Mouse (Mus musculus) ovary, adult 2 months (tissue): Measurements from ENCODE around the gene Gm8237. TPM values are rescaled to one million over a fixed set of nuclear protein-coding genes. Genes with fewer than 3 reads are reported as not detected.

Experiments used
- polyA plus RNA-seq: library from polyadenylated mRNA; depleted of rRNA; stranded (reverse); fragments of >200 nt; gene quantifications from 2 replicates; pipeline ENCODE4 v1.2.3, GENCODE M21; 2012; rRNA removed

Gm8237 gene
- not detected in 2 replicates for polyA plus RNA-seq

DNA sequence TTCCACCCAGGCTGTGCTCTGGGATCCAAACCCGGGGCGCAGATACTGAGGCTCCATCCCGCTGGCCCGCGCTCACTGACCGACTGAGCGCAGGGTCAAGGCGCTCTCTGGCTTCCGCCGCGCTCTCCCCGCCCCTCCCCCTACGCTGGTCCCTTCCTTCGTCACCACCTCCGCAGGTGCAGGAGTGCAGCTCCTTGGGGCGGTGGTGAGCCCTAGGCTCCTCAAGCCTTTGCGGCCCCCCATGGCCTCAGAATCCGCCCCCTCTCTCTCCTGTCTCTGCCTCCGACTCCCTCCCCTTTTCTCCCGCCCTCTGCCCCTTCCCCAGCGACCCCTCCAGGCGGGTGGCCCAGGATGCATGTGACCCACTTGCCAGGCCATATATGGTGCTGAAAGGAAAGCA, at the start of gene Gm8237:
Gene Gm8237, minus strand, starts transcription at position 142 of the 400 bp plus-strand sequence.

DNA sequence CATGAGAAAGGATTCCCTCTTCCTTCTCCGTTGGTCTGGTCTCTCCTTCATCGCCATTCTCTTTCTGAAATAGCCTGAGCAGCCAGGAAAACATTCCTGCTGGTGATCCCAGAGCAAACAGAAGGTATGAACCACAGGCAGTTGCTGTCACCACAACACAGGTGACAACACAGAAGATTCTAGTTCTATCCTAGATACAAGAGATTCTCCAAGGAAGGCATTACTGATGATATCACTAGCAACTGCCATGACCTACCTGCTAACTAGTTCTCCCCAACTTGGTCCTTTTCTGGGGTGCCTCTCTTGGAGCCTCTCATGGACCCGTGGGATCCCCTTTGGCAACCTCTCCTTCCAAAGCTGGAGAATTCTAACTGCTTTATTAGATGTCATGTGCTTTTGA, 50.0 kb downstream of the Gm8237 start, which contains the start of gene Gm3424:
Gene Gm3424, minus strand, starts transcription at position 101 of the 400 bp plus-strand sequence.

Other genes starting within 250 kb of the Gm8237 start
- not detected in 2 replicates for gene Gm8265, start 247.4 kb downstream of the Gm8237 start, polyA plus RNA-seq
- gene Gm9603, start 192.9 kb downstream of the Gm8237 start, polyA plus RNA-seq, result not detected in 2 replicates
- gene Gm3373, start 138.8 kb downstream of the Gm8237 start, polyA plus RNA-seq, result 0.53 TPM in 1 of 2 replicates, not detected in the other
- gene Gm3383, start 72.4 kb downstream of the Gm8237 start, polyA plus RNA-seq, result 0.23 TPM in 1 of 2 replicates, not detected in the other
- not detected in 2 replicates for gene Gm3424, start 50.1 kb downstream of the Gm8237 start, polyA plus RNA-seq
- not detected in 2 replicates for gene Gm3248, start 81.4 kb upstream of the Gm8237 start, polyA plus RNA-seq
- gene Gm3453, start 98.8 kb upstream of the Gm8237 start, polyA plus RNA-seq, result not detected in 2 replicates
- not detected in 2 replicates for gene Gm6337, start 177.9 kb upstream of the Gm8237 start, polyA plus RNA-seq
- not detected in 2 replicates for gene Gm8206, start 213.6 kb upstream of the Gm8237 start, polyA plus RNA-seq
- not detected in 2 replicates for gene Gm3468, start 228.3 kb upstream of the Gm8237 start, polyA plus RNA-seq
- gene Gm3476, start 245.4 kb upstream of the Gm8237 start, polyA plus RNA-seq, result not detected in 2 replicates